Mouse (Mus musculus) G1E (cell line): Measurements from ENCODE around the gene Atg101.

Source experiments
- CTCF ChIP-seq: IDR thresholded peaks from 2 replicates; pipeline ENCODE4 v1.5.1; 2012; ENCODE audit warnings: low read depth, low read length, inconsistent platforms, mixed read lengths
- TAL1 ChIP-seq: conservative IDR thresholded peaks from 2 replicates; pipeline ENCODE4 v1.6.1; 2012; ENCODE audit warnings: low read depth, low read length, inconsistent platforms, mixed read lengths

DNA sequence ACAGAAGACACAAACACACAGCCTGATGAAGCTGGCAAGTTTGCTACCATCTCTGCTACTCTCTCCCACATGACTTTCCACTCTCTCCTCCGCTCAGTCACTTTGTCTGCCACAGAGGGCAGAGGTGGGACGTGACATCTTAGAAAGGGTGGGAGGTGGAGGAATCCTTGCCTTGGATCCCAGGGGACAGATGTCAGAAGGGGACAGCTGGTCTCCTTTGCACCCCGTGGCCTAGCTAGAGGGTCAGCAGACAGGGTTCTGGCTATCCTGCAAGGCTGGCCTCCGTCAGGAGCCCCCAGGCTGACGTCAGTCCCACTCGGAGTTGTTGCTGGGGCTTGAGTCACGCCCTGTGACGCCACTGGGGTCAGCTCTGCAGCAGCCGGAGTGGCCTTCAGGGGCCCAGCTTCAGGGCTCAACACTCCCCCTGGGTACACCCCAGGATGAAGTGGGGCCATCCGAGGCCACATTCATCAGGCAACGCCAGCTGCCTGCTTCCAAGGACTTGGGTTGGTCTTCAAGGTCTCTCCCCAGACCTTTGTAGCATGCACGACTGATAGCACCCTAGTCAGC is 4.6 kb upstream of the Atg101 start:
- TF ChIP-seq CTCF = no peak
- TF ChIP-seq TAL1 = no peak
